Mouse (Mus musculus) layer of hippocampus, adult 9-10 months (tissue): ENCODE measurements around the gene Akap7.

Experiments
- DNase-seq: peaks from one replicate; pipeline ENCODE4 v3.0.0; 2022; ENCODE audit warnings: low spot score

Gene Akap7

DNA sequence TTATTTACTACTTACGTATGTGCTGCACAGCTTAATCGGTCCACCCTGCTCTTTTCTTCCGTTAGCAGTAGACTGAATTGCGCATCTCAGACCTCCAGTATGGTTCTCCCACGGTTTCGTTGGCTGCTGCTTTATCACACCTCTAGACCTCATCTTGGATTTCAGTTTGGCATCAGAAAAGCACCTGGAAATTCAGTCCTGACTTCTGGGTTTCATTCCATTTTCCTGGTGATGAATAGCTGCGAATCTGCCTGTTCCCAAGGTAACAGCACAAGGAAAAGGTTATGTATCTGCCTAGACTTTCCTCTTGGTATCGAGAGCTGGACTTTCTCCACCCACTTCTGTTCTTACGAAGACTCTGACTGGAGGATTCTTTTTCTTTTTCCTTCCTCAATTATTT lies at the start of gene Akap7:
Gene Akap7, minus strand, starts transcription at position 101 of the 400 bp plus-strand sequence.
- DNase-seq = no peak

DNA sequence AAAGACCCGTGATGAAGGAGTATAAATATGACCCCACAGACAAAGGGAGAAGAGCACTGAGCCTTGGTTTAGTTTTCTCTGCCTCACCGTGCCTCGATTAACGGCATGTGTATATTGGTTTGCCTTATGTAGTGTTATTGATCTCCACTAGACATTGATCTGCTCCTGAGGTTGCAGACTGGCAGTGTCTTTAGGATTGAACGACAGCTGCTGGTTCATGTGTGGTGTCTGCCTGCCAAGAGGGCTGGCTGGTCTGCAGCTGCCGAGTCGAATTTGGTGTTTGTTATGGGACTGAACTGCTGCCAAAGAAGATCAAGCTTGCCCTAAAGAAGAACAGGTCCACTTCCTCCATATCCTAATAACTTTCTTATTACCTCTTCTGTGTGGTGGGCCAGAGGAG lies 46.7 kb upstream of the Akap7 start:
- DNase-seq = no peak

DNA sequence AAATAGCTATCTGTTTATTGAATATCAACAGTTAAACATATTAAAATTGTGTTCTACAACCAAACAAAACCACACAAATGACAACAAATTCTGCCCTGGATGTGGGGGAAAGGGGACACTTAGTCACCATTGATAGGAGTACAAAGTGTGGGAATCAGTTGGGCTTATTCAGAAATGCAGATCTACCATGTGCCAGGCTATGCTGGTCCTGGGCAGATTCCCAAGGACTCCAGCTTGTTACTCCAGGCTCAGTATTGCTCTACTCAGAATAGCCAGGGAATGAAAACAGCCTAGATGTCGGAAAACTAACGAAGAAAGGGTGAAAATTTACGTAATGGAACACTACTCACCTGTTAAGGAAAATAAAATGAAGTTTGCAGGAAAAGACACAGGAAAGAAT lies 46.3 kb upstream of the Akap7 start:
- DNase-seq = no peak

DNA sequence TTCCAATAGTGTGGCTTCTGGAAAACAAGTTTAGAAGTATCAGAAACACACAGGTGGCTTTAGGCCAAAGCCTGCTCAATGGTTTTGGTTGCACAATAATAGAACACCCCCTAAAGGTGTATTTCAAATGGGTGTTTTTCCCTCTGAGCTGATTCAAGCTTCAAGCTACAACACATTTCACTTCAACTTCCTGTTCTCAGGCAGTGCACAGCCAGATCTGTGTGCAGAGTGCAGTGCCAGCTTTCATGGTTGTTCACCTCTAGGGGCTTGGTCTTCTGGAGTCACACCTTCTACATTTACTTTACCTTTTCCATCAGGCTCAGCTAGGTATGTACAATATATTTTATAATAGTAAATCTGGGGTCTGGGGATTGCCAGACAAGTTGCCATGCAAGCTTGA lies 35.1 kb upstream of the Akap7 start:
- no peak for DNase-seq

DNA sequence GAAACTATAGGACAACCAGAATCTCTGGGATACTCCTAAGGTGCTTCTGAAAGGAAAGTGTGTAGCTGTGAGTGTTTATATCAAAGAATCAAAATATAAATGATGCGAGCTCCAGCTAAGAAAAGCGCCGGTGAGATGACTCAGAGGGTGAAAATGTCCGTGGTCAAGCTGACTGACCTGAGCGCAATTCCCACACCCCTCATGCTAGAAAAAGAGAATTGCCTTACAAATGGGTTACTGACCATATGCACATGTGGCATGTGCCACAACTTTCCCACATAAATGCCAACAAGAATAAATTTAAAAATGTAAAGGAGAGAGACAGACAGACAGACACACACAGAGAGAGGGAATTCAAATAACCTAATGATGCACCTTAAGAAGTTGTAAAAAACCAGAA lies 33.0 kb upstream of the Akap7 start:
- DNase-seq = no peak

DNA sequence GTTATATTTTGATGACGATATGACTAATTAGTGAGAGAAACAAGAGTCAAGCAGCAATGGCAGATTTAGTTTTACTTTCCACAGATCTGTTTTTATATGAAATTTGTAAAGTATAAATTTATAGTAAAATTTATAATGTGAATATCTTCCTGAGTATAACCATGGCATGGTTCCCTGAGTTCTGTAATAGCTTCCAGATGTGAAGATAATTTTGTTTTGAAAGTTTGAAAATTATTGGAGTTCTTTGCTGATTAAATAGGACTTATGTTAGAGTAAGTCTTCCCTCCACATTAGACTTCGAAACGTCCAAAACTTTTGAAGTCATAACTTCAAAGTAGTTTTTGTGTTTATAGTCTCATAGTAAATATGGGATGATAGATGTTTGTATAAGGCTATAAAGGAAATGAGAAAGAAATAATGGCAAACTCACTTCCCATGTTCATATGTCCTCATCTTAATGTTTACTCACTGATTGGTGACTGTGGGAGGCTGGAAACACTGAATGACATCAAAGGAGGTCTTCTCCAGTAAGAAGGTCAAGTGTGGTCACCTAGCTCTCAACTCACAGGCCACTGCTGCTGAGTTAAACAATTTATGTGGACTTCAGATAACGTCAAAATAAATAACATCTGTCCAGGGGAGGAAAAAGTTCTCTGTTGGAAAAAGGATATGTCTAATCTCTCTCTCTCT lies 25.9 kb upstream of the Akap7 start:
- DNase-seq = no peak

DNA sequence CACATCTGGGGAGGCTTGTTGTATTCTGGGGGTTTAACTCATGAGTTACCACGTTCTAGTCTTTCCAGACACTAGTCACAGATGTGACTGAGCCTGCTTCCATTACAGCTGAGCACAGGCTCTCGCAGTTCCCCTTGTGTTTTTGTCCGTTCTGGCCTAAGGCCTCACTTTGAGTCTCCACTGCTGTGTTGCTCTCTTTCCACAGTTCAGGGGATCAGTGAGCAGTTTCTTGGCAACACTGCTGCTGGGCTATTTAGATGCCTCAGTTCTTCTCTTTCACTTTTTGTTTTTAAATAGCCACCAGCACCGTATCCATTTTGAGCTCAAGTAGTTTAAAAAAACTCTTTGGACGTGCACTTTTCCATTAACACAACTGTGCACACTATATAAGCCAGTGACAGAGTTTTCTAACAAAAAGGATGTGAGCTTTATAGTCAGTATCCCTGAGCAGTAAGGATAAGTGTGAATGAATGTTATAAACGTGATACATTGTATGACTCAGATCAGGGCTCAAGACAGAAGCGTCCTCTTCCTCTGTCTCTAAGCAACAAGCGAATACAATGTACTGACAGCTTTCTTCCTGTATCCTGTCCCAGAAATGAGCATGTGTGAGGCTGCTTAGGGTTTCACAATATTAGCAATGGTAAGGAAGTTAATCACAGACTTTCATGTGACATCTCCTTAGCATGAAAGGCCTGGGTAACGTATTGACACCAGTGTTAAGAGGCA lies 23.8 kb upstream of the Akap7 start:
- DNase-seq = no peak

DNA sequence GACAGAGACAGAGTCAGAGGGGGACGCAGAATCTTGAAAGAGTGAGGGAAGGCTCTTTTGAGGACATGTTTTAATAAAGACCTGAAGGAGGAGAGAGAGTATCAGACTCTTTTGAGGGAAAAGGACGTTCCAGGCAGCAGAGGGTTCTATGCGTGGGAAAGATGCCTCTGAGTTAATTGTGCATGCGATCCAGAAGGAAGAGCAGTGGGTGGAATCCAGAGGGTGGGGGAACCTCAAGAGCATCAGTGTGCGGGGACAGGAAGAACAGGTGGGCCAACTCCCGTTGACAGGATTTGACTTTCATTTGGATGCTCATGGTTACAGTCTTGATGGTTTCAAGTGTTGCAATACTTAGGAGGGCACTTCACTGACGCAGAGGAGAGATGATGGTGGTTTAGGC lies 22.4 kb upstream of the Akap7 start:
- no peak for DNase-seq

DNA sequence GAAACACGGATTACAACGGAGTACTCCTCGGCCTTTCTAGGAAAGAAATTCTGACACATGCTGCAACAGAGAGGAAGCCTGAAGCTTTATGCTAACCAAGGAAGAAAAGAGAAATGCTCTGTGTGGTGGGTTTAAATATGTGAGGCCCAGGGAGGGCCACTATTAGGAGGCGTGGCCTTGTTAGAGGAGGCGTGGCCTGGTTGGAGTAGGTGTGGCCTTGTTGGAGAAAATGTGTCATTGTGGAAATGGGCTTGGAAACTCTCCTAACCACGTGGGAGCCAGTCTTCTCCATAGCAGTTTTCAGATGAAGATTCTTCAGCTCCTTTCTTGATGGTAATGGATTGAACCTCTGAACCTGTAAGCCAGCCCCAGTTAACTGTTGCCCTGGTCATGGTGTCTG lies 19.8 kb upstream of the Akap7 start:
- DNase-seq = no peak

DNA sequence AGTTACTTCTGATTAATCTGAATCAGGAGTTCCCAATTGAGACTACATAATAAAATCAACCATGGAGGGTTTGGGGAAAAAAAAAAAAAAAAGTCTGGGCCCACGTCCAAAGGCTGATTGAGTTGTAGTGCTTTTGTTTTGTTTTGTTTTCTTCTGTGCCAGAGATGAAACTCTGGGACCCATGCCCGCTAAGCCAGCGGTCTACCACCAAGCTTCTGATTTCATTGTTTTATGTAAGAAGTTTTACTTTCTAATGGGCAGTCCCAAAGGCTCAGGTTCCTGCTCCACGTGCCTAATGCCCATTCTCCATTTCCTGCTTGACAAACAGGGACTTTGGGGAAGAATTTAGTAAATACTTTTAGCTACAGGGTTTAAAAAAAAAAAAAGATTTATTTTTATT lies 18.0 kb upstream of the Akap7 start:
- no peak for DNase-seq

DNA sequence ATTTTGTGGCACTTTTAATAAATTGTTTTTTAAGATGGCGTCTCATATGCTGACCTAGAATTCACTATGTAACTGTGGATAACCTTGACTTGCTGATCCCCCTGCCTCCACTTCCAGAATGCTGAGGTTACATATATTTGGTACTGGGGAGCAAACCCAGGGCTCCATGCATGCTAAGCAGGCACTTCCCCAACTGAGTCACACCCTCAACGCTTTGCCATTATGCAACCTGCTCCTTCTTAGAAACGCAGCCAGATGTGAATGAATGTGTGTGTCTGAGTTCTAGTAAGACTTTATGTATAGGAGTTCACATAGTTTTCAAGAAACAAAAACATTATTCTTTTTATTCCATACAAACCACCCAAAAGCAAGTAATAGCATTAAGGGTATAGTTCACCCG lies 13.5 kb upstream of the Akap7 start:
- DNase-seq = no peak

DNA sequence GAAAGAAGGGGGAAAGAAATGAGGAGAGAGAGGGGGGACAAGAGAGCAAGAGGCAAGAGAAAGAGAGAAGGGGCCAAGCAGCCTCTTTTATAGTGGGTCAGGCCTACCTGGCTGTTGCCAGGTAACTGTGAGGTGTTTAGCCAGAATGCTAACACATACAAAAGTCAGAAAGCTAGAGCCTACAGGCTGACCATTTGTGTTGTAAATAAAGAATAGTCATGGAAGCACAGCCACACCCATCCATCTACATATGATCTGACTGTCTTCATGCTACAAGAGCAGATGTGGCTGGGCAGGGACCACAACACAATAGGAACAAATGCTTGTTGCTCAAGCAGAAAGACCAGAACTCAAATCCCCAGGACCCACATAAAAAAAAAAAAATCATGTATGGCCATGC lies 11.9 kb upstream of the Akap7 start:
- DNase-seq = no peak

DNA sequence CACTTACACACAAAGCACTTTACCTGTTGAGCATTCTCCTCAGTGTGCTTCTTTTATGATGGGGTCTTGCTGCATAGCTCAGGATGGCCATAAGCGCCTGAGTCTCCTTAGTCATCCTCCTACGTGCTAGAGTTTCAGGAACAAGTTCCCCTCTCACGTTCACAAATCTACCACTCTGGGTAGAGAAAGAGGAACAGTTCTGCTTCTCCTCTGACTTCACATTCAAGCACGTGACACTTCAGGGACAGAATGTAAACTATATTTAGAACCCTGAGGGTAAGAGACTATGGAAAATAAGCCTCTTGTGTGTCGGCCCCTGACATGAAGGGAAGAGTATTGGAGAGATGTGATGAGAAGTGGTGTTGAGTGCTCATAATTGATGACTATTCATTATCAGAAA lies 10.7 kb upstream of the Akap7 start:
- no peak for DNase-seq

DNA sequence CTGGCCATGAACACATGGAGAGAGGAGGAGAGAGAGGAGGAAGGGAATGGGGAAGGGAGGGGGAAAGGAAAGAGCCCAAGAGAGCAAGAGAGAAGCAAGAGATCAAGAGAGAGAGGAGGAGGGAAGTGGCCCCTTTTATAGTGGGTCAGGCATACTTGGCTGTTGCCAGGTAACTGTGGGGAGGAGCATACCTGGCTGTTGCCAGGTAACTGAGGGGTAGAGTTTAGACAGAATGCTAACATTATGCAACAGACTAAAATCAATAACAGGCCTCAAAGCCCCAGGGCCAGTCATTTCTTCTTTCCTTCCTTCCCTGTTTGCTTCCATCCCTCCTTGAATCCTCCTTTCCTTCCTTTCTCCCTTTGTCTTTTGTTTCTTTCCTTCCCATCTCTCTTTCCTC lies 10.0 kb upstream of the Akap7 start:
- no peak for DNase-seq

DNA sequence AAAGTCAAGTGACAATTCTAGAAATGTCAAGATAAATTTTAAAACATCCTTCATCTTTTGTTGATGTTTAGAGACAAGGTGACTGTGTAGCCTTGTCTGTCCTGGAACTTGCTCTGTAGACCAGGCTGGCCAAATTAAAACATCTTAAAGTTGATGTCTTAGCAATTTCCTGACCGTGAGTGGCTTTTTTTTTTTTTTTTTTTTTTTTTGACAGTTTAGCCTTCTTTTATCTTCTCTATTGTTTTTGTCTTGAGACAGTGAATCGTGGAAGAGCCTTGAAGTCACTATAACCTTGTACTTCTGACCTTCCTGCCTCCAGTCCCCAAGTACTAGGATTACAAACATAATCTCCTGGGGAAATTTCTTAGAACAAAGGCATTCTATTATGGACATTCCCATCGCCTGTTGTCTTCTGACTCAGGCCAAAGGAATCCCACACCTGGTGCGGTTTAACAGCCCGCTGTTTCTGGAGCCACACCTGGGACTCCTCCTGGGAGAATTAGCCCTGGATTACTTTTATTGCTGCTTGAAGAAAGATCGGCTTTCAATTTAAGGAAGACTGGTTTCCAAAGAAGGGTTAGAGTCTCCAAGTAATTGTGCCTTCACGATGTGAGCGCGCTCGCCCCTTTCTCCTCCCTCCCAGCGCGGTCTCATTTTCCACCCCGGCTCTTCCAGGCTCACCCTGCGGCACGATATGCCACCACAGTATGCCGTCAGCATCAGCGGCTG lies 6.3 kb upstream of the Akap7 start:
- no peak for DNase-seq

DNA sequence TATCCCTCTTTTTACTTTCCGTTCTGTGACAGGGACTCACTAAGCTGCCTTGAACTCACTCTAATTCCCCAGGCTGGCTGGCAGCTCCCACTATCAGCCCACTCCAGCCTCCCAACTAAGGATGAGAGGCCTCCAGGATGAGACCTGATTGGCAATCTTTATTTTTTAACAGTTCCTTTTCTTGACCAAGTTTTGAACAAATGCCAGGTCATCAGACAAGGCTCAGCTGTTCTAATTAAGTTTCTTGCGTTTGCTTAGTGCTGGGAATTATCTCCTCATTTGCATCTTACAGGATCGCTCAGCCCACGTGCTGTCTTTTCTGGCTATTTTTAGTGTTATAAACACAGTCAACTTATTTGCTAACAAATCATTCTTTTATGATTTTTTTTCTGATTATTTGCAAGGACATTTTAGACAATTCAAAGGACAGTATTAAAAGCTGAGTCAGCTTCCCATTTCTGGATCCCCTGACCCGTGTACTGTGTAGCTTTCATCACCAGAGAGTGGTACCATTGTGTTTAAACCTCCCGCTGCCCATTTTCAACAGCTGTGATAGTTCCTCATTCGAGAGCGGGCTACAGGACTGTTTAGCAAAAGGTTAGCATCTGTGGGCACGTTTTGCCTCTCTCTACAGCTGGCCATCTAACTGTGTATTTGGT lies 4.0 kb upstream of the Akap7 start:
- no peak for DNase-seq

DNA sequence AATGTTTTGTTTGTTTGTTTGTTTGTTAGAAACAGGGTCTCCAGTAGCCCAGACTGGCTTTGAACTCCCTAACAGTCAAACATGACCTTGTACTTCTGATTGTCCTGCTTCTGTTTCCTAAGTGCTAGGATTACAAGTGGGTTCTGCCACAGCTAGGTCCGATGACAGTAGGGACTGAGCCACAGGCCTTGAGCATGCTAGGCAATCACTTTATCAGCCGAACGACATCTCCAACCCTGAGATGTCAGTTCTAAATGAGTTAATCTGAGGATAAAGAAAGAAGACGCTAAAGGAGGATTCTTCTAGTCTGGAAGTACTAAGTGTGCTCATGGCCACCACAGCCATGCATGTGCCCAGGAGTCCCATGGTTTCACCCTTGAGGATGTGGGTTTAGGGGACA lies 3.1 kb upstream of the Akap7 start:
- DNase-seq = no peak

DNA sequence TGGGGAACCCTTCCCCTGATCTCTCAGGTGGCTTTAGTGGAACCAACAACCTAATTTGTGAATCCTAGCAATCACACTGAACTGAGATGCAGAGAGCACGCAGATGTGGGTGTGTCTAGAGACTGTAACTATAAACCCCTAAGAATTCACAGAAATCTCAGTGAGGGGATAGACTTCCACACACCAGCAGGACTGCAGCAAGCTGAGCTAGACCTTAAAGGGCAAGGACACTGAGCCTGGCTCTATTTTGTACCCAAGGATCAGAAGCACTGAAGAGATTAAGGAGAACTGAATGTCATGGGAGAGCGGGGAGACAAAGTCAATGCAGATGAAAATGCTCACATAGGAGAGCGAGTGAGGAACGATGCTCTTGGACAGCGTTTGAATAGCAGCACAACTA lies 2.3 kb upstream of the Akap7 start:
- no peak for DNase-seq

DNA sequence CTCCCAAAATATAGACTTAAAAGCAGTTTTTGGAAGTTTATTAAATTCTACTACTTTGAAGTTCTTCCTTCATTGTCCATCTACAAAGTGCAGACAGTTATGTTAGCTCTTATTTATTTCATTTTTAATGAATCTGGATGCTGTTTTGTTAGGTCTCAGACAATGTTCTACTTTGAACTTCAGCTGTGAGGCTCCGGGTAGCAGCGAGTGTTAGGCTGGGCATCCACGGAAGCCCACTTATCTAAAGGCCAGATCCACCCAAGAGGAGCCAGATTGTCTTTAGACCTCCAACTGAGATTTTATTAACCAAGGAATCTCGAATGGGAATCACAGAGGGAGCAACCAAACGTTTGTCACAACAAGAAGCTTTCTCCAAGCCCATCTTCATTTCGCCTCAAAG lies 2.5 kb downstream of the Akap7 start:
- DNase-seq = no peak

DNA sequence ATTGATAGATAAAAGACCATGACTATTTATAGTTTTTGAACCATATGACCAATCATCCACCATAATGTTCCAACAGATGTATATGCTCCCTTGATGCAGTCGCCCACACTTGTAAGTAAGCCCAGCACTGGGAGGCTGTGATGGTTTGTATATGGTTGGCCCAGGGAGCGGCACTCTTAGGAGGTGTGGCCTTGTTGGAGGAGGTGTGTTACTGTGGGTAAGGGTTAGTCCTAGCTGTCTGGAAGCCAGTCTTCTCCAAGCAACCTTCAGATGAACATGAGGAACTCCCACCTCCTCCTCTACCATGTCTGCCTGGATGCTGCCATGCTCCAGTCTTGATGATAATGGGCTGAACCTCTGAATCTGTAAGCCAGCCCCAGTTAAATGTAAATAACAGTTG lies 3.1 kb downstream of the Akap7 start:
- DNase-seq = no peak

DNA sequence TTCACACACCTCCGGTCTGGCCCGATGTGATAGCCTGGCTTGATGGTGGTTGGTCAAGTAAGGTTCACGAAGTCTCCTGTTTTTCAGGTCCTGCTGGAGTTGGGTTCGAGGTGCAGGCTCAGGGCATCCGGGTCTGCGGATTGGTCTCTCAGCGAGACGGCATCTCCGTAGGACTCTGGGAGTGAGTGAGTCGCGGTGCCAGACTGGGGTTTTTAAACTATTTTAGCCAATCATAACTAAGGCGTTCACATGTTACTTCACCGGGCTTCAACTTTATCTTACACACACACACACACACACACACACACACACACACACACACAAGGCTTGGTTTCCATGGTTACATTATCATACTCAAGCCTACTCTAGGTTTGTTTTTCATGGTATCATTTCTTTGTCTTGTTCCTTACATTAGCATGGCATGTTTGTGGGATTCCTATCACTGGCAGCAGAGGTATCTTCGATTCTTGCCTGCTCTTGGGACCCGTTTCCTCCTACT lies 8.6 kb downstream of the Akap7 start:
- DNase-seq = no peak

DNA sequence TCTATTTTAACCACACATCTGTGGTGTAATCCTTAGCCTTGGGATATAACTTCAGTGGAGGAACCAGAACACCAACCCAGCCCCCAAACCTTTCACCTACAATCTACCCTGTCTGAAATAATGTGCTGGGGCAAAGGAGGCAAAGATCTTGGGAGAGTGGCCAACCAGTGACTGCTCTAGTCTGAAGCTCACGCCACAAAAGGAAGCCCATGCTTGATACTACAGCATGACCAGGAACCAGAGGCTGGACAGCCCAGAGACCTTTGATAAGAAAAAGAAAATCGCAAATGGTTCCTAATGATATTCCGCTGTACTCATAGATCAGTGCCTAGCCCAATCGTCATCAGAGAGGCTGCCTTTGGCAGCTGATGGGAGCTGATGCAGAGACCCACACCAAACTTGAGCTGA lies 9.4 kb downstream of the Akap7 start:
- no peak for DNase-seq
